Comparison of ENCODE assay signal across 28 mouse cellular contexts in genomic region chr1:56811486-56811885, GRCm38 (mm10).
DNase-seq lines count a peak whose midpoint lies in the region; ATAC-seq lines count a peak whose summit lies in the region.
"Had no signal": no experiment of that assay in that cellular context is flagged by ENCODE, and none has a peak within 500 bp of the region (broad histone marks: within the 10 kb centered on the region; RNA-seq: fewer than 3 reads in every experiment).

No protein-coding gene starts in this region.

- no peaks in the 10 kb centered on the region for H3K4me1 ChIP-seq in kidney, embryonic 14.5 days (ENCODE audit: control insufficient read depth, insufficient read depth, low read length)
- H3K4me1 ChIP-seq: embryonic facial prominence, embryonic 12.5 days; hindbrain, embryonic 12.5 days; stomach, embryonic 15.5 days had no signal

- no peaks in the 10 kb centered on the region for H3K36me3 ChIP-seq in kidney, embryonic 14.5 days (ENCODE audit: control insufficient read depth, insufficient read depth, low read length)
- H3K36me3 ChIP-seq: embryonic facial prominence, embryonic 12.5 days; hindbrain, embryonic 12.5 days; neural tube, embryonic 15.5 days; stomach, embryonic 15.5 days had no signal

- 80% methylated on average over 3 of the region's 3 CpGs for WGBS in kidney, embryonic 14.5 days

- H3K4me3 ChIP-seq in kidney, embryonic 14.5 days (ENCODE audit: low read length), result no peak overlapping the region
- H3K4me3 ChIP-seq: embryonic facial prominence, embryonic 12.5 days; hindbrain, embryonic 12.5 days; neural tube, embryonic 15.5 days; stomach, embryonic 15.5 days had no signal

- peak; percentile 43 to 77 for DNase-seq in kidney, adult 8-10 months
- DNase-seq in 416B (ENCODE audit: low read depth), result peak; percentile 75
- peak; percentile 28 for DNase-seq in adipocyte (ENCODE audit: low spot score)
- DNase-seq in kidney, postnatal 25 days, result peak; percentile 38 to 40
- no peak for DNase-seq in embryo, embryonic 11 days
- no peak for DNase-seq in layer of hippocampus, postnatal 36 days
- DNase-seq: adrenal gland, postnatal 10 days; cerebellum, adult 8-10 months; cerebellum, postnatal 25 days; gastrocnemius, postnatal 14 days; heart, adult 11 months; heart, postnatal 36 days; liver; lung, embryonic 14.5 days; midbrain, embryonic 14.5 days; retina, postnatal 1 day; right cerebral cortex, postnatal 14 days; thymus, postnatal 14 days had no signal

- no peak overlapping the region for H3K9ac ChIP-seq in kidney, embryonic 14.5 days (ENCODE audit: low read depth, low read length)
- H3K9ac ChIP-seq: embryonic facial prominence, embryonic 12.5 days; hindbrain, embryonic 12.5 days; liver, embryonic 14.5 days; lung, embryonic 14.5 days; neural tube, embryonic 15.5 days; stomach, embryonic 15.5 days had no signal

- ATAC-seq in kidney, embryonic 14.5 days (ENCODE audit: low FRiP score, low TSS enrichment), result no peak
- ATAC-seq: forebrain, embryonic 14.5 days; hindbrain, postnatal 0 days had no signal

- H3K4me2 ChIP-seq in kidney, embryonic 14.5 days (replicated peaks; ENCODE audit: low read depth, low read length), result no peak overlapping the region
- H3K4me2 ChIP-seq: embryonic facial prominence, embryonic 12.5 days; heart, embryonic 11.5 days; hindbrain, embryonic 12.5 days; lung, embryonic 14.5 days; neural tube, embryonic 15.5 days; stomach, embryonic 15.5 days had no signal

- no peaks in the 10 kb centered on the region for H3K27me3 ChIP-seq in kidney, embryonic 14.5 days (ENCODE audit: control insufficient read depth, insufficient read depth, low read length)
- H3K27me3 ChIP-seq: CH12.LX; hindbrain, embryonic 12.5 days; neural tube, embryonic 15.5 days; stomach, embryonic 15.5 days had no signal

- no peak overlapping the region for H3K27ac ChIP-seq in kidney, embryonic 14.5 days (ENCODE audit: low read depth, low read length)
- H3K27ac ChIP-seq: embryonic facial prominence, embryonic 12.5 days; hindbrain, embryonic 12.5 days; hindbrain, postnatal 0 days; liver, embryonic 14.5 days; neural tube, embryonic 15.5 days; stomach, embryonic 15.5 days had no signal

- no peaks in the 10 kb centered on the region for H3K9me3 ChIP-seq in kidney, embryonic 14.5 days (ENCODE audit: control insufficient read depth, low read length)
- H3K9me3 ChIP-seq: embryonic facial prominence, embryonic 12.5 days; hindbrain, embryonic 12.5 days; neural tube, embryonic 15.5 days; stomach, embryonic 15.5 days had no signal

Comparison
In these comparisons a context has a peak if more than half of its experiments do, and no peak if none do; other contexts are left out.
1. DNase-seq: peak in kidney, adult 8-10 months (2 of 2), 416B (single experiment), adipocyte (single experiment) and kidney, postnatal 25 days (2 of 2); none in embryo, embryonic 11 days (single experiment) and layer of hippocampus, postnatal 36 days (0 of 2).